Mouse (Mus musculus): Measurements from ENCODE around the gene Birc3.
"Not testable (repeated sequence)": the region's sequence is repeated elsewhere in the genome, so short reads cannot be mapped to it uniquely, and the experiment has no call there.

The Birc3 gene

DNA sequence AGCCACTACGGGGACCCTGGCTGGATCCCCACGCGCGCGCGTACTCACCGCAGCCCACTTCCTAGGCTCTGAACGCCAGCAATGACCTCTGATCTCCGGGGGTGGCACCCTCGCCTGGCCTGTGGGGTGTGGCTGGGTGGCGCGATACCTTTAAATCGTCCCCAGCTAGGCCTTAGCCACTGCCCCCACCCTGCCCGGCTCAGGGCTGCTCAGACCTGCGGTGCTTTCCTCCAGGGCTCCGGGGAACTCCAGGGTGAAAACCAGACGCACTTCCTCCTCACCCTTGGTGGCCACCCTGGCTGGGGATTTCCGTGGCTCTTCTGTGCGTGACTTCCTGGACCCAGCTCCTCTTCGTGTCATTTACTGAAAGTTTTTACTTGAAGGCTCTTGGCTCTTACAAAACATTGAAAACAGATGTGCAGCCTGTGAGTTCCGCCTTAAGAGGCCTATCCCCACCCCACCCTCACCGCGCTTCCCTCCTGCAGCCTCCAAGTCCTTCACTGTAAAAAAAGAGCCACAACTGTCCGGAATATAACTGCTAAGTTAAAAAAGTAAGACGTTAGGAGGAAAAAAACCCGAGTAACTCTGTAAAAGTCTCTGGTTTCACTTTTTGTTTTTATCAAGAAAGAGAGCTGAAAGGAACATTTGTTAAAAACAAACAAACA lies at the start of gene Birc3:
Gene Birc3 (minus strand): TSS at position 412 of the 665 bp plus-strand sequence.
- DNase-seq (ENCODE audit: low read depth, low spot score), result peak; percentile 43

GRCm38 (mm10) chr9:7914925-7915324 lies 41.9 kb upstream of the Birc3 start:
- no peak for DNase-seq (ENCODE audit: low read depth, low spot score)

DNA sequence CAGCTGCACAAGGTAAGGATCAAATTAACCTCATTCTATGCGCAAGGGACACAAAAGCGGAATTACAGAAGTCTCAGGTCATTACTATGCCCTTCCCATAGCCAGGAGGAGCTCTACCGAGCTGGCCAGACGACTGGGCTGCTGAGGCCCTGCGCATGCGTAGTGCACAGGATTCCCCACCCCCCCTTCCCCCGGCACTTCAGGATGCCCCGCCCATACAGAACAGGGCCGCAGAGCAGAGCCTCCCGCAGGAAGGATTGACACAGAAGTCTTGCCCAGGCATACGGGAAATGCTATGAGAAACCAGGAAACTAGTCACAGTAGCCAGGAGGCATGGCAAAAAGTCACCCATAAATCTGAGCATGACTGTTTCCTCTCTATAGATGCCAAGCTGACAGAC lies 41.5 kb upstream of the Birc3 start:
- peak; percentile 91 for DNase-seq (ENCODE audit: low read depth, low spot score)

- DNase-seq (ENCODE audit: low read depth, low spot score), result no peak
These were observed 41.0 kb upstream of the Birc3 start for GRCm38 (mm10) chr9:7913953-7914352.

GRCm38 (mm10) chr9:7907351-7907985 lies 34.5 kb upstream of the Birc3 start:
- DNase-seq (ENCODE audit: low read depth, low spot score), result no peak

DNA sequence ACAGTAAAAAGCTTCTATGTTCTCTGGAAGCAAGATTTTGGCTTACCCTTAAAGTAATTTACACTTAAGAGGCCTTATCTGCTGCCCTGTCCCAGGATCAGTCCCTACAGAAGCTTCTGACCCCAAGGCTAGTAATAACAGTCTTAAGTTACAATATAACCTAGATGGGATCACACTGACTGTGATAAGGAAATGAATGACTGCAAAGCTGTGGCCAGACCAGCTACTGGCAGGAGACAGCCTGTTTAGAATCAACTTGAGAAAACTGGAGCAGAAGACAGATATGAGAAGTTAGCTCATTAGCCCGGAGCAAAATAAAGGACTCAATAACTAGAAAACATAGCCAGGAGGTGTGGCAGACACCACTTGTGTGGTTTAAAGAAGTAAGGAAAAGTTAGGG lies 33.6 kb upstream of the Birc3 start:
- no peak for DNase-seq (ENCODE audit: low read depth, low spot score)

- DNase-seq (ENCODE audit: low read depth, low spot score), result no peak
These were observed 30.8 kb upstream of the Birc3 start for GRCm38 (mm10) chr9:7903825-7904224.

GRCm38 (mm10) chr9:7903262-7903661 lies 30.3 kb upstream of the Birc3 start:
- DNase-seq (ENCODE audit: low read depth, low spot score), result no peak

DNA sequence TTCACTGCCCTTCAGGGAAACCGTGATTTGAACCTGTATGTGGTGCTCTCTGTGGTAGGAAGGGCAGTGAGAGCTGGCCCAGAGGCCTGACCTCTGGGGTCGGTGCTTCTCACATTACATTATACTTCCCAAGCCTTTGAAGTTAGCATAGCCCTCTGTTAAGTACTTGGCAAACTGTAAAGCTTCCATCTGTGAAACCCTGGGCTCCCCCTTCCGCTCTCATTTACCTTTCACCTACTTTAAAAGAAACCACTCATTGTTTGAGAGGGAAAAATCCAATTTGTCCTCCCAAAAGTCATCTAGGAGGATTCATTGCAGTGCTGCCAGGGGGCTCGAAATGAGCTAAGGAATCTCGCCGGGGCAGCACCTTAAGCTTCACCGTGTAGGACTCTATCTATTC lies 29.3 kb upstream of the Birc3 start:
- peak; percentile 74 for DNase-seq (ENCODE audit: low read depth, low spot score)

- DNase-seq (ENCODE audit: low read depth, low spot score), result no peak
These were observed 28.0 kb upstream of the Birc3 start for GRCm38 (mm10) chr9:7900965-7901364.

- peak; percentile 63 for DNase-seq (ENCODE audit: low read depth, low spot score)
These were observed 24.5 kb upstream of the Birc3 start for GRCm38 (mm10) chr9:7897502-7897901.

- not testable (repeated sequence) for DNase-seq (ENCODE audit: low read depth, low spot score)
These were observed 18.8 kb upstream of the Birc3 start for GRCm38 (mm10) chr9:7891796-7892195.

DNA sequence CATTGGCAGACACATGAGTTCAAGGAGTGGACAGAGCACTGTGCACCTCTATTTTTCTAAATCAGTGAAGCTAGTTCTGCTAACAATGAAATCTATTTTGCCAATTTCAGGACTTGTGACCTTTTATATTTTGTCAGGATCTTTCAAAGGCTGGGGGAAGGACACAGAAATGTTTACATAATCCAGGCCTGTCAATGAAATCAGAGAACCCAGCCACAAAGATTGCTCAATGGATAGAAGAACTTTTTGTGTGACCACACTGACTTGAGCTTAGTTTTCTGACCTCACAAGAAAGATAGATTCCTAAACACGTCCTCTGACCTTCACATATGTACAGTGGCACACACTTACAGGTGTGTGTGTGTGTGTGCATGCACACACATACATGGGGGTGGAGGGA lies 18.2 kb upstream of the Birc3 start:
- DNase-seq (ENCODE audit: low read depth, low spot score), result no peak

DNA sequence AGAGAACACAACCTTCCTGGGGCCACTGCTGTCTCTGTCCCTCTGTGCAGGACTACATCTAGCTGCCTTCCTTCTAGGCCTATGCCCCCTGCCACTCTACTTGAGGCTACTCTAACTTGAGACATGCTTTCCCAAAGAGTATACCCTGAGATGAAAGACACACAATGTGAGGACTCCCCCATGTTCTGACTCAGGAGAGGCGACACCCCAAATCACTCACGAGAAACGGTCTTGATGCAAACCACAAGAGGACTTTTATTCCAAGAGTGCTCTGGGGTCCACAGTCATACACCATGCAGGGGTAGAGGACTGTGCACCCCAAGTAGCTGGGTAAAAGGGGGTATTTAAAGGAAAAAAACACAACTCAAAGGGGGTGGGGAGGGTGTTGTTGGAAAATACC lies 11.4 kb upstream of the Birc3 start:
- no peak for DNase-seq (ENCODE audit: low read depth, low spot score)

DNA sequence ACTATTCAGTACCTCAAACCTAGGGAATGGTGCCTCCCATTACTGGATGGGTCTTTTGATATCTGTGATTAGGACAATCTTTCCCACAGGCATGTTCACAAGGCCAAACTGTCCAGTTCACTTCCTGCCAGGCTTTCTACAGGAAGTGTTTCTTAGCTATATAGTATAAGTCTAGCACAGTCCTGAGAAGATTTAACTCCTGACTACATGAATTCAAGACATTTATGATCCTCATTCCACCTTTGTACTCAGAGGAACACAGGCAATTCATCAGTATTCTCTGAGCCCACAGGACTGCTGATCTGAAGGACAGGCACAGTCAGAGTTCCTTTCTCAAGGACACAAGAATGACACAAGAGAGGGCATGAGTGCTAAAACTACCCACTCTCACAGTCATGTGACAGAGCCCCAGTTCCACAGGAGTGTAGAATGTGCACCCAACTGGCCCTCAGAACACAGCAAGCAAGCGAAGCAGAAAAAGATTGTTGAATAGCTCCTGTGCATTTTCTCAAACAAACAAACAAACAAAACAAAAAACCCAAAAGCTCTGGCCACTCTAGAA lies 9.4 kb upstream of the Birc3 start:
- DNase-seq (ENCODE audit: low read depth, low spot score), result no peak

DNA sequence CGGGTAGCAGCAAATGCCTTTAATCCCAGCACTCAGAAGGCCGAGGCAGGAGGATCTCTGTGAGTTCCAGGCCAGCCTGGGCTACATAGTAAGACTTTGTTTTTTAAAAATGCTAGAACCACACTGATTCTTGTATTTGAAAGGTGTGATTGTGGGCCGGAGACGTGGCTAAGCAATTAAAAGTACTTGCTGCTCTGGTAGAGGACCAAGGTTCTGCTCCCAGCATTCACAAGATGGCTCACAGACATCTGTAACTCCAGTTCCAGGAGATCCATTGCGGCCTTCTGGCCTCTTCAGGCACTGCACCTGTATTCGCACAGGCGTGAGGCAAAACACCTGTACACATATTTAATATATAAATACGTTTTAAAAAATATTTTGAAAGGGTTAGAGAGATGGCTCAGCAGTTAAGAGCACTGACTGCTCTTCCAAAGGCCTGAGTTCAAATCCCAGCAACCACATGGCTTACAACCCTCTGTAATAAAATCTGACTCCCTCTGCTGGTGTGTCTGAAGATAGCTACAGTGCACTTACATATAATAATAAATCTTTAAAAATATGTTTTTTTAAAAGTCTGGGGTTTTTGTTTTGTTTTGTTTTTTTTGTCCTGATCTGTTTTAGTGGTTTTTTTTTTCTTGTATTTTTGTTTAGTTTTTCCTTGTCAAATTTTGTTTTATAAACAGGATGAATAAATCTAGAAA lies 675 bp upstream of the Birc3 start:
- no peak for DNase-seq (ENCODE audit: low read depth, low spot score)

DNA sequence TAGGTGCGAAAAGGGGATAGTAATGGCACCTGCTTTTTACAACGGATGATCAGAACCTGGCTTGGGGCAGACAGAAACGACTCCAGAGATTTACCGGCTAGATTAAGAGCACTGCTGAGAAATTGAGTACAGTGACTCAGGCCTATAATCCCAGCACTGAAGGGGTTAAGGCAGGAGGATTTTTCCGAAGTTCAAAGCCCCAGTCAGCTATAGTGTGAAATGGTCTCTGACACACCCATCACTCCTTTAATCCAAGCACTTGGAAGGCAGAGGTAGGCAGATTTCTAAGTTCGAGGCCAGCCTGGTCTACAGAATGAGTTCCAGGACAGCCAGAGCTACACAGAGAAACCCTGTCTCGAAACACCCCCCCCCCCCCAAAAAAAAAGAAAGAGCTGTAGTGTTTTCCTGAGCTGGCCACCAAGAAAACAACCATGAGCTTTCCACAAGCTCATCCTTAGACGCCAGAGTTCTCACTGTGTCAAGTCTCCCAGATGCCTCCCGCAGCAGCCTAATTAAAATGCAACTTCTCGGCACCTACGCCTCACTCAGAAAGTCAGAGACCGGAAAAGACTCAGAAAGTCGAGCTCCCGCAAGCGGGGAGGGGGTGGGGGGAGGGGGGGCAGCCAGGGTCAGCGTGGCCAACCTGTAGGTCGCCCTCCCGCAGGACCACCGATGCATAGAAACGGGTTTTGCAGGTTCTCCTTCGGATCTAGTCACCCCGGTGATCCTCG lies 777 bp downstream of the Birc3 start:
- peak; percentile 25 for DNase-seq (ENCODE audit: low read depth, low spot score)

- DNase-seq (ENCODE audit: low read depth, low spot score), result no peak
These were observed 1.5 kb downstream of the Birc3 start for GRCm38 (mm10) chr9:7871316-7872043.

DNA sequence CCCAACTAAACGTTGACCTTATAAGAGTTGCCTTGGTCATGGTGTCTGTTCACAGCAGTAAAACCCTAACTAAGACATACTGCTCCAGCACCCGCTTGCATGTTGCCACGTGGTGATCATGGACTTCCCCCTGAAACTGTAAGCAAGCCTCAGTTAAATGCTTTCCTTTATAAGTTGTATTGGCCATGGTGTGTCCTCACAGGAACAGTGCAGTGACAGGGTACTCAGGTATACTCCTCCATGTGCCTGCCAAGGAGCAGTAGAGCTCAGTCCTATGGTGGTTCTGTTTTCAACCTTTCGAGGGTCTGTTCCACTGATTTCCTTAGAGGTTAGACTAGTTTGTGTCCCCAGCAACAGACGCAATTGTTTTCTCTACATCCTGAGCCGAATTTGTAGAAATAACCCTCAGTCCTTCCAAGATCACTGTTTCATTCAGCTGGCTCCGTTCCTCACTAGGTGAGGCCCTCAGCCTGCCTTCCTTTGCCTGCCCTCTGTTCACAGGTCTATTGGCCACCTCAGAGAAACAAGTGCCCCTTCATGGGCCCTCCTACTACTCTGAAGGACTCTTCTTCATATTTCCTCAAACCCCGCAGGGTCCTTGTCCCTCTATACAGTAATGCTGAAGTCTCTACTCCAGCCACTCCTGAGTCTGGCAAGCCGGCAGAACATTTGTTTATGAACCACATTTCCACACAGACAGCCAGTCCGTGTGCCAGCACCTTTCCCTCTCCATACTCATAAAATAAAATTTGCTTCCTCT lies 2.2 kb downstream of the Birc3 start:
- no peak for DNase-seq (ENCODE audit: low read depth, low spot score)

DNA sequence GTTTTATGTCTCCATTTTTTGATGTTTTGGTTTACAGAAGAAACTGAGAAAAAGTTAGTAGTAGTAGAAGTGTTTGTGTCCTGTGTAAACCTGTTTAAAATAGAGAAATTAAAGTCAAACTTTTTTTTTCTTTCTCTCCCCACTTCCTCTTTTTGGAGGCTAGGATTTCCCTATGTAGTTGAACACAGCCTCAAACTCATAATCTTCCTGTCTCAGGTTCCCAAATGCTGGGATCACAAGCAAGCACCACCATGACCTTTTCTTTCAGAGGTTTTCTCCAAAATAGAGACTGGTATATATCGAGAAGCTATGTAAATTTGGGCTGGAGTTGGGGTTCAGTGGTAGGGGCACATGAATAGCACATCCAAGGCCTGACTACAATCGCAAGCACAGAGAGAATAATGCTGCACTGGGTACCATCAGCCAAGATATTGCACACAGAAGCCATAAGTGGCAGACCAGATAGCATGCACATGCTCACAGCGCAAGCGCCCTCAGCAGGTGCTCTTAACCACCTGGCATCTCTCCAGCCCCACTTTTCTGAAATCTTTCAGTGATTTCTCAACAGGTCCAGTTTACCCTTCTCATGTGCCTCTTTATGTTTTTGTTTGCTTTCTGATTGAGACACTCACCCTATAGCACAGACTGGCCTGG lies 4.0 kb downstream of the Birc3 start:
- no peak for DNase-seq (ENCODE audit: low read depth, low spot score)

Measured in mesoderm, embryonic 11.5 days (tissue).